36 mouse cellular contexts compared by ENCODE assay signal in the genomic region with DNA sequence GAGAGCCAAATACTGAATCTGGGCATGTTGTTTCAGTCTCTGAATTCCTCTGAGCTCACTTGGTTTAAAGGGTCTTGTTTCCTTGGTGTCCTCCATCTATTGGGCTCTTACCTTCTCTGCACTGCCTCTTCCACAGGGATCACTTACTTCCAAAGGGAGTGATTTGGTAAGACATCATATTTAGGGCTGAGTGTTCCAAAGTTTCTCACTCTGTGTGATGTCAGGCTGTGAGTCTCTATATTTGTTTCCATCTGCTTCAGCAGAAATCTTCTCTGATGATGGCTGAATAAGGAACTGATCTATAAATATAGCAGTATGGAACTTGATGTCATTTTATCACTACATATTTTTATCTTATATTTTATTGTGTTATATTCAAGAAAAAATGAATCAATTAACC.
"Had no signal": no experiment of that assay in that cellular context is flagged by ENCODE, and none has a peak within 500 bp of the region (broad histone marks: within the 10 kb centered on the region; RNA-seq: fewer than 3 reads in every experiment).

No protein-coding gene starts in this region.

- H3K9me3 ChIP-seq: heart, embryonic 10.5 days; heart, embryonic 13.5 days; heart, embryonic 15.5 days; hindbrain, embryonic 10.5 days; hindbrain, embryonic 12.5 days; hindbrain, embryonic 13.5 days; hindbrain, embryonic 15.5 days; intestine, embryonic 15.5 days; kidney, embryonic 15.5 days had no signal

- H3K36me3 ChIP-seq: heart, embryonic 10.5 days; heart, embryonic 12.5 days; heart, embryonic 13.5 days; heart, embryonic 15.5 days; hindbrain, embryonic 10.5 days; hindbrain, embryonic 12.5 days; hindbrain, embryonic 13.5 days; hindbrain, embryonic 15.5 days; intestine, embryonic 15.5 days; kidney, embryonic 15.5 days had no signal

- H3K4me1 ChIP-seq: heart, embryonic 10.5 days; heart, embryonic 12.5 days; heart, embryonic 13.5 days; heart, embryonic 15.5 days; hindbrain, embryonic 10.5 days; hindbrain, embryonic 12.5 days; hindbrain, embryonic 13.5 days; hindbrain, embryonic 15.5 days; intestine, embryonic 15.5 days; kidney, embryonic 15.5 days had no signal

- H3K4me2 ChIP-seq: heart, embryonic 11.5 days; heart, embryonic 12.5 days; heart, embryonic 13.5 days; heart, embryonic 15.5 days; hindbrain, embryonic 12.5 days; hindbrain, embryonic 13.5 days; hindbrain, embryonic 14.5 days; hindbrain, embryonic 15.5 days; intestine, embryonic 15.5 days; kidney, embryonic 15.5 days had no signal

- H3K27me3 ChIP-seq: heart, embryonic 12.5 days; heart, embryonic 13.5 days; heart, embryonic 15.5 days; hindbrain, embryonic 12.5 days; hindbrain, embryonic 13.5 days; hindbrain, embryonic 15.5 days; intestine, embryonic 15.5 days; kidney, embryonic 15.5 days had no signal

- H3K9ac ChIP-seq: heart, embryonic 12.5 days; heart, embryonic 13.5 days; heart, embryonic 15.5 days; hindbrain, embryonic 12.5 days; hindbrain, embryonic 13.5 days; hindbrain, embryonic 14.5 days; hindbrain, embryonic 15.5 days; intestine, embryonic 15.5 days; kidney, embryonic 15.5 days had no signal

- H3K4me3 ChIP-seq: heart, embryonic 10.5 days; heart, embryonic 12.5 days; heart, embryonic 13.5 days; heart, embryonic 15.5 days; hindbrain, embryonic 10.5 days; hindbrain, embryonic 12.5 days; hindbrain, embryonic 13.5 days; hindbrain, embryonic 15.5 days; intestine, embryonic 15.5 days; kidney, embryonic 15.5 days; layer of hippocampus, adult 2 months; left cerebral cortex, adult 2 months had no signal

- H3K27ac ChIP-seq: heart, embryonic 10.5 days; heart, embryonic 13.5 days; heart, embryonic 15.5 days; hindbrain, embryonic 10.5 days; hindbrain, embryonic 12.5 days; hindbrain, embryonic 13.5 days; hindbrain, embryonic 14.5 days; hindbrain, embryonic 15.5 days; hindbrain, postnatal 0 days; intestine, embryonic 15.5 days; kidney, embryonic 15.5 days; kidney, postnatal 0 days; layer of hippocampus, adult 2 months; left cerebral cortex, adult 2 months had no signal

- DNase-seq: heart, postnatal 10 days; heart, postnatal 14 days; heart, postnatal 36 days; heart, postnatal 4 days; kidney, adult 11 months; kidney, adult 18-20 months; kidney, adult 2 months; kidney, adult 8-10 months; kidney, adult 9 months; kidney, postnatal 10 days; kidney, postnatal 14 days; kidney, postnatal 25 days; kidney, postnatal 36 days; kidney, postnatal 4 days; layer of hippocampus, adult 9-11 months; layer of hippocampus, postnatal 36 days had no signal

- ATAC-seq: hindbrain, embryonic 16.5 days; hindbrain, postnatal 0 days; inflammation-experienced regulatory T-cells, adult 6 months; intestine, embryonic 15.5 days; intestine, embryonic 16.5 days; intestine, postnatal 0 days had no signal
